Mouse (Mus musculus) embryonic fibroblast, embryonic 13.5 days (primary cell): ENCODE data around the gene Enpp3. TPM values are rescaled to one million over a fixed set of nuclear protein-coding genes. Genes with fewer than 3 reads are reported as not detected.

Source experiments
- H3K27ac ChIP-seq: 2 replicates; pipeline ENCODE4 v1.5.1; 2012; ENCODE audit warnings: low read length, control low read depth, inconsistent platforms; ENCODE audit not compliant: insufficient read depth
- H3K4me1 ChIP-seq: 2 replicates; pipeline ENCODE4 v1.6.1; 2011; ENCODE audit warnings: low read length; ENCODE audit not compliant: control insufficient read depth, insufficient read depth
- H3K4me3 ChIP-seq: 2 replicates; pipeline ENCODE4 v1.5.1; 2011; ENCODE audit warnings: mild to moderate bottlenecking, control low read depth, low read length; ENCODE audit not compliant: insufficient read depth
- CTCF ChIP-seq: IDR thresholded peaks from 2 replicates; pipeline ENCODE4 v1.5.1; 2011; ENCODE audit warnings: mild to moderate bottlenecking, control low read depth, low read length, moderate library complexity, borderline replicate concordance; ENCODE audit not compliant: insufficient read depth
- POLR2A ChIP-seq: IDR thresholded peaks from 2 replicates; pipeline ENCODE4 v1.6.1; 2011; ENCODE audit warnings: low read depth, mild to moderate bottlenecking, control low read depth, low read length, moderate library complexity
- polyA plus RNA-seq: library from polyadenylated mRNA; stranded (reverse); fragments of >200 nt; gene quantifications from 2 replicates; pipeline ENCODE4 v1.2.4, GENCODE M21; 2011; ENCODE audit warnings: low read depth; ENCODE audit not compliant: missing spikeins, insufficient read length

Enpp3 gene
- polyA plus RNA-seq, 1 experiment, result 10.9 TPM

DNA sequence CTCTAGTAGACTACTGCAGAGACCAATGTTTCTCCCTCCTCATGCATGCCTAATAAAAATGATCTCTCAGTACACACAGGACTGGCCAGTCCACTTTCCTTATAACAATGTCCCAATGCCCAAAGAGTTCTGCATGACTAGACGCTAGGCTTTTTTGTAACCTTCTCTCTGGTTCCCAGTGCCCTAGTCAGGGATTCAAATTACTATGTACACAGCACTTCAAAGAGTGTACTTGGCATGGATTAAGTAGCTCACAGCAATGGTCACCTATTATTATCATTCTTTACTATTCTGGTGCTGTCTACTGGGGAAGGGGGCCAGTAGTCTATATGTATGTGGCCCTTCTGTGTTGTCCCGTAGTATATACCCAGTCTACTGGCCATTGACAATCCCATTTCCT lies 40.8 kb downstream of the Enpp3 start:
- no peak overlapping the region for H3K27ac ChIP-seq
- no peaks in the 10 kb centered on the region for H3K4me1 ChIP-seq
- TF ChIP-seq POLR2A (no peak), CTCF (no peak)
- H3K4me3 ChIP-seq, result no peak overlapping the region

DNA sequence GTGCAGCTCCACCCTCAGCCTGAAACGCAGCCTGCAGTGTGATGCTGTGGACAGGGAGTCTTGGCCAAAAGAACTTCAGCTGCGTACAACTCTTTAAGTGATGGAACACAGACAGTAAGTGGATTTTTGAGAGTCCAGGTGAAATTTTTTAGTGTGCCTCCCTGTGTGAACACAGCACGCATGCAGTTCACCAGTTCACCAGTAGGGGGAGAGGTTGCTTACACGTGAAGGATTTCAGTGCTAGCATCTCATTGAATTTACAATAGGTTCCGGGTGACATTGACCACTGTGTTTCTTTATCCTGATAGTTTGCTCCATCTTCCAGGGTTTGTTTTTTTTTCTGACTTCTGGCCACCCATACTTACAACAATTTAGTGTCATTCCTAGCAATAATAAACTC lies 45.4 kb downstream of the Enpp3 start:
- TF ChIP-seq POLR2A (no peak), CTCF (peak; percentile 68; the same call in 1 of the 2 replicates)
- H3K4me1 ChIP-seq, result no peaks in the 10 kb centered on the region

DNA sequence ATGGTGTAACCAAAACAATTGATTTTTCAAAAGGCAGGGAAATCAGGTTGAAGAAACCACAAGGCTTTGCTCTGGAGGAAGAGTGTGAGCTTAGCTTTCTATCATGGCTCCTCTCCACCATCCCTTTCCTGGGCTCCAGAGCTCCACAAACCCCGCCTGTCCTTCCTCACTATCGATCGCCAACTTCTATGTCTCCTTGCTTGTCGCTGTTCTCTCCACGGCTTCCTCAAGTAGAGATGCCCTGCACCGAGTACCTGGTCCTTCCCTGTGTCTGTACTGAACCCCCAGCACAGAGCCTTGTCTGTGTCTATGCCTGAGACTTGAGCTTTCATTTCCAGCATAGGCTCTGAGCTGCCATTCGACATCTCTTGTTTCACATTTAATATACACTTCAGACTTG lies 49.9 kb downstream of the Enpp3 start:
- no peak for TF ChIP-seq CTCF
- no peak for TF ChIP-seq POLR2A
- no peaks in the 10 kb centered on the region for H3K4me1 ChIP-seq
- no peak overlapping the region for H3K4me3 ChIP-seq
- no peak overlapping the region for H3K27ac ChIP-seq

More for the DNA sequence above, 45.4 kb downstream of the Enpp3 start:
- Histone ChIP-seq H3K27ac (no peak overlapping the region), H3K4me3 (no peak overlapping the region)

DNA sequence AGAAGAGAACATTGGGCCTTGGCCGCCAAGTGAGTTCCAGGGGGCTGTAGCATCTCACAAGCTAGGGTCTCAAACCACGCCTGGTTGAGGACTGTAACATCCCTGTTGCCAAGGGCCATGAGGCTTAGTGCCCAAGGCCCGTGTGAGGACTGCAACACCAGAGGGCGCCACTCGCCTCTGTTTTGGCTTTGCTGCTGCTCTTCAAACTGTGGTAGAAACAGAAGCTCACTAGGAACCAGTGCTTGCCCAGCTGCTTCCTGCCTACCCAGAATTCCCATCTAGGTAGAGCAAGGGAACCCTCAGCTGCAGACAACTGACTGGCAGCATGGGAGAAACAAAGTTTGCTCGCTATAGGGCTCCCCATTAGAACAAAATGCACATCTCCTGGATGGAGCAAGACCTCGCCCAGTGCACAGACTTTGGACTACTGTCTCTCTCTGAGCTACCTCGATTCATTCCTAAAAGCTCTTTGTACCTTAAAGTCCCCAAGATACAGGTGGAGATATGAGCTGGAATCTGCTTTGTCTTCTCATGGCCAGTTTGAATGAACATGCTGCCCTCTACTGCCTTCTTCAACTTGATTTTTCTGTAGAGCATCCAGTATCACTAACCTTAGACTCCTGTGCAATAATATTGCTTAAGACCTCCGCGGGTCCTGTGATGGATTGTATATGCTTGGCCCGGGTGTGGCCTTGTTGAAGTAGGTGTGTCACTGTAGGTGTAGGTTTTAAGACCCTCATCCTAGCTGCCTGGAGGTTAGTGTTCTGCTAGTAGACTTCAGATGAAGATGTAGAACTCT lies 52.7 kb downstream of the Enpp3 start:
- H3K27ac ChIP-seq, result no peak overlapping the region
- no peaks in the 10 kb centered on the region; the same call in 1 of the 2 replicates for H3K4me1 ChIP-seq
- TF ChIP-seq POLR2A (no peak), CTCF (peak; percentile 78)
- no peak overlapping the region for H3K4me3 ChIP-seq

DNA sequence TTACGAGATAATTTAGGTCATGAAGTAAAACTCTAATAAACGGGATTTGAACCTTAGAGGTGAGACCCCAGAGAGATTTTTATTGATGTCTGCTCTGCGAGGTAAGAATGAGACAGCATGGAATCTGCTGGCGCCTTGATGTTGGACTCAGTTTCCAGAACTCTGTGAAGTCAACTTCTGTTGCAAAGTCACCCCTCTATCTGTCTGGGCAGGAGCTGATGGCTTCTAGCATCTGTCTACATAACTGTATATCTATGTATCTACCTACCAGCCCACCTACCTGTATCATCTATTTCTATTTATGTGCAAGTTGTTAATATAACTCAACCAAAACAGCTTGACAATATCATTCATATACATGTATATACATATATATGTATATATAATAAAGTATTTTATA lies 57.3 kb downstream of the Enpp3 start:
- no peaks in the 10 kb centered on the region; the same call in 1 of the 2 replicates for H3K4me1 ChIP-seq
- TF ChIP-seq CTCF (no peak), POLR2A (no peak)
- H3K27ac ChIP-seq, result no peak overlapping the region
- no peak overlapping the region for H3K4me3 ChIP-seq

DNA sequence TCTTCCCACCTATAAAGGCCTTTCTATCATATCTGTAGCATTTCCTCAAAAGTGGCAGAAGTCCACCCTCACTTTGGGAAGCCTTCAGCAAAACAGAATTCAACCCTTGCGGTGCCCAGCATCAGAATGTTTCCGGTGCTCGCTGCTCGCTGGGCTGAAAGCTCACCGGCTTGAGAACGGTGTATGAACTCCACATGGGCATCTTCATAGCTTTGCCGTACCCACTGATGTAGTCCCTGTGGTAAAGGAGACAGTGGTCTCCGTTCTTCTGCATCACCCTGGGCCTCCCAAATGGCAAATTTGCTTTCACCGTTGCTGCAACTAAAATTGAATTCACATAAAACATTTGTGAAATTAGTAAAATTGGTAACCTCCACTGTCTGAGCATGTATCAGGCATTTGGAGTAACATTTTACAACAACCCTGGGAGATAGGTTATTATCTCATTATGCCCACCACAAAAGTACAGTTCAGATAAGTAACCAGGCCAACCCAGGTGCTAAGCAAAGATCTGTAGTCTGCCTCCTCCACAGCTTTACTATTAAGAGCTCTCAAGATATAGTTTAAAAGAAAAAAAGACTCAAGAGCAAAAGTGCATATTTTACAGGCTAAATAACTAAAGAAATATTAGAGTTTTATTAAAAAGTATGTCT lies 57.9 kb downstream of the Enpp3 start:
- TF ChIP-seq POLR2A, result no peak
- no peak for TF ChIP-seq CTCF
- Histone ChIP-seq H3K27ac (no peak overlapping the region), H3K4me1 (no peaks in the 10 kb centered on the region; the same call in 1 of the 2 replicates), H3K4me3 (no peak overlapping the region)

DNA sequence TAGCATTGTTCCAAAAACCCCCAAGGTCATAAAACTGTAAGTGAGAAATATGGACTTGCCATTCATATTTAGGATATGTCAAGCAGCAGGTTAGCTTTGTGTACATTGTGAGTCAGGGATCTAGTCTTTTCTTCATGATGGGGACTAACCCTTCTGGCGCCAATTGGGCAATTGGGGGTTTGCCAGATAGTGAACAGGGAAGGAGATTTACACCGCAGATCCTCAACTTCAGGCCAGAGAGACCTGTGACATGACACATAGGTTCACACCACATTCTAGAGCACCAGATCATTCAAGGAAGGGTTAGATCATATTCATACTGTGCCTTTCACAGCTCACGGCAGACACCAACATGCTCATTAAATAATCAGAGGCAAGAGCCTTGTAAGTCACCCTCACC lies 58.7 kb downstream of the Enpp3 start:
- H3K4me1 ChIP-seq, result peaks cover 2% of the 10 kb centered on the region; the same call in 1 of the 2 replicates
- no peak overlapping the region for H3K4me3 ChIP-seq
- TF ChIP-seq CTCF (no peak), POLR2A (no peak)
- no peak overlapping the region; the same call in 1 of the 2 replicates for H3K27ac ChIP-seq

DNA sequence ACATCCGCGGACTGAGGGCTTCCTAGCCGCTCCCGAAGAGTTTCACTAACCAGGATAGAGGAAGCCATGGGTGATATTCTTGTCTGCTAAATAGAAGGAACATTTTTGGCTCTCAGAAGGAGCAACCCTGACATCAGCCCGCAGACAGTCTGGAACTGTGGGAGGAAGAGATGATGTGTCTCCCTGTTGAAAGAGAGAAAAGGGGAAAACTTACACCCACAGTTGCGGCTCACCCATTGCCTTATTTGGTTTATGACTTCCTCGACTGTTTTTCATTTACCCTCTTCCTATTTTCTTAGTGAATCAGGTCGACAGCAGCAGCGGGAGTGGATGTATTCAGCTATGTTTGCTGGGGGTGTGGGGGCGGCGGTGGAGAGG lies 64.0 kb downstream of the Enpp3 start:
- peak overlapping the region; percentile 92 for H3K27ac ChIP-seq
- TF ChIP-seq POLR2A, result peak; percentile 35; the same call in 1 of the 2 replicates
- TF ChIP-seq CTCF, result no peak
- peaks cover 5% of the 10 kb centered on the region; the same call in 1 of the 2 replicates for H3K4me1 ChIP-seq
- H3K4me3 ChIP-seq, result no peak overlapping the region

DNA sequence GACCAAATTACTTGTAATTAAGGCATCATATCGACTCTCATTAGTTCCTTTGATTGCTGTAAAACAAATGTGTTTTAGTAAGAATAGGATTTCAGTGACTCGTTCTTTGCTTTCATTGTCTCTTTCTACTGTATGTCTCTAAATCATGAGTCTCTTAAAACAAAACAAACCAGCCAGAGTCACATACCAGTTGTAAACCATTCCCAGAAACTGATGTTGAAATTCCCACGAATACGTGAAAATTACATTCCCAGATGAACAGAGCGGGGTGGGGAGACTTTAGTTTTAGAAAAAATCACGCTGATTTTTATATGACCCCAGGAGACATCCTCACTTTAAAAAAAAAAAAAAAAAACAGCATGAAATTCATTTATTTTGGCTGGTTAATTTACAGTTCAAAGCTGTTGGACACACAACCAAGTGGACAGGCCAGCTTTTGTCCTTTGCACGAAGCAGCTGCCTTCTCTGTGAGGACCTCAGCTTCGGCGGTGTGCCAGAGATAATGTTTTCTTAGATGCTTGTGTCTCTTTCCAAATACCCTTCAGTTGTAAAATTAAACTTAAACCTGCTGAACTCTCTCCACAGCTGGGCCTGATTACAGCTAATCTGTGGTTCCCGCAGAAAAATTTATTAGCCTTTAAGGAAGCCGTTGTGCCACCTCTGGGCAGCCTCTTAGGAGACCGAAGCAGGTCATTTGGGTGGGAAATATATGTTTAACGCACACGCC lies 64.5 kb downstream of the Enpp3 start:
- peak overlapping the region; percentile 92 for H3K27ac ChIP-seq
- H3K4me3 ChIP-seq, result no peak overlapping the region
- TF ChIP-seq POLR2A, result no peak
- TF ChIP-seq CTCF, result no peak
- peaks cover 5% of the 10 kb centered on the region; the same call in 1 of the 2 replicates for H3K4me1 ChIP-seq

DNA sequence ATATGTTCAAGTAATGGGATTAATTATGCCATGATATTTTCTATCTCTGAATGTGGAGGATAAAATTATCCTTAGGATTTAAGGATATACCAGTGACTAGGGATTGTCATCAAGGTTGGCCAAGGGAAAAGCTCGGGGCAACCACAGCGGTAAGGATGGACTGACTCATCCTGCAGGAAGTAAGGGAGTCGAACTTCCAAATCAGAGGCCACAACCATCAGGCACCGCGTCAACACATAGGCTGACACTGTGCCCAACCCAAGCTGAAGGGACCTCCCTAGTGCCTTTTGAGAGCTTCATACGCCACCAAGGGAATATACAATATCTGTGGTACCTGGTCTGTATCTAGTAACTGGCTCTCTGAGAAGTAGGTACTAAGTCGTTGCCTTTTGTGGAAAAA lies 73.1 kb downstream of the Enpp3 start:
- H3K4me1 ChIP-seq, result peaks cover 9% of the 10 kb centered on the region
- no peak overlapping the region for H3K27ac ChIP-seq
- TF ChIP-seq POLR2A, result no peak
- TF ChIP-seq CTCF, result no peak
- no peak overlapping the region for H3K4me3 ChIP-seq
